In genomic region chr10:67137437-67137836, GRCm38 (mm10) we compare ENCODE assay signal across 19 mouse cellular contexts.
"Had no signal": no experiment of that assay in that cellular context is flagged by ENCODE, and none has a peak within 500 bp of the region (broad histone marks: within the 10 kb centered on the region; RNA-seq: fewer than 3 reads in every experiment).

No protein-coding gene starts in this region.

- H3K27me3 ChIP-seq: megakaryocyte, embryonic 14.5 days; midbrain, embryonic 13.5 days; midbrain, embryonic 15.5 days; neural tube, embryonic 12.5 days; stomach, embryonic 15.5 days had no signal

- H3K9me3 ChIP-seq: megakaryocyte, embryonic 14.5 days; midbrain, embryonic 13.5 days; midbrain, embryonic 15.5 days; neural tube, embryonic 12.5 days; stomach, embryonic 15.5 days had no signal

- H3K4me3 ChIP-seq: megakaryocyte, embryonic 14.5 days; midbrain, embryonic 13.5 days; midbrain, embryonic 15.5 days; neural tube, embryonic 12.5 days; stomach, embryonic 15.5 days had no signal

- DNase-seq: lung, adult 18-20 months; lung, embryonic 14.5 days; lung, postnatal 10 days; lung, postnatal 4 days; retina, postnatal 1 day; right cerebral cortex, adult 18-20 months; right cerebral cortex, postnatal 25 days; right cerebral cortex, postnatal 4 days; spleen, adult 18-20 months; thymus, adult 2 months; thymus, postnatal 25 days; thymus, postnatal 4 days had no signal

- H3K4me2 ChIP-seq: lung, embryonic 14.5 days; midbrain, embryonic 11.5 days; midbrain, embryonic 13.5 days; midbrain, embryonic 15.5 days; neural tube, embryonic 12.5 days; stomach, embryonic 15.5 days had no signal

- H3K9ac ChIP-seq: lung, embryonic 14.5 days; midbrain, embryonic 13.5 days; midbrain, embryonic 15.5 days; neural tube, embryonic 12.5 days; stomach, embryonic 15.5 days had no signal

- H3K36me3 ChIP-seq: midbrain, embryonic 13.5 days; midbrain, embryonic 15.5 days; neural tube, embryonic 12.5 days; stomach, embryonic 15.5 days had no signal

- H3K27ac ChIP-seq: midbrain, embryonic 13.5 days; midbrain, embryonic 15.5 days; neural tube, embryonic 12.5 days; stomach, embryonic 15.5 days; stomach, postnatal 0 days had no signal

- ATAC-seq: midbrain, embryonic 13.5 days; midbrain, embryonic 15.5 days had no signal

- H3K4me1 ChIP-seq: midbrain, embryonic 13.5 days; midbrain, embryonic 15.5 days; neural tube, embryonic 12.5 days; stomach, embryonic 15.5 days had no signal
